Mouse (Mus musculus) urinary bladder, adult 18-20 months (tissue): ENCODE measurements around the gene R3hdm4.

ENCODE experiments used
- DNase-seq, 2 experiments: peaks; one replicate each; pipeline ENCODE4 v3.0.0; 2022; ENCODE audit warnings: low spot score in 2 of 2, mixed read lengths in 2 of 2

R3hdm4 gene

DNA sequence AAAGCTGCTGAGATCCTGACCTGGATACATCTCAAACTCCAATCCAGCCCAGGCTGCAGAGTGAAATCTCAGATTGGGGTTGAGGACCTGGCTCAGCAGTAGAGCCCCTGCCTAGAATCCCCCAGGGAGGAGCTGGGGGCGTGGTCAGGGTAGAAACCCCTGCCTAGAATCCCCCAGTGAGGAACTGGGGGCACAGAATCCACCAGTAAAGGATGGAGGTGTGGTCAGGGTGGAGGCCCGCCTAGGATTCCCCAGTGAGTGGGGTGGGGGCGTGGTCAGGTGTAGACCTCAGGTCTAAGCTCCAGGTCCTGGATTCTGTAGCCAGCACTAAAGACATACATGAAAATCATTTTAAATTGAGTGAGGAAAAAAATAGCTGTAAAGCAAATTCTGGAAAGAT is 48.1 kb downstream of the R3hdm4 start:
- no peak for DNase-seq

DNA sequence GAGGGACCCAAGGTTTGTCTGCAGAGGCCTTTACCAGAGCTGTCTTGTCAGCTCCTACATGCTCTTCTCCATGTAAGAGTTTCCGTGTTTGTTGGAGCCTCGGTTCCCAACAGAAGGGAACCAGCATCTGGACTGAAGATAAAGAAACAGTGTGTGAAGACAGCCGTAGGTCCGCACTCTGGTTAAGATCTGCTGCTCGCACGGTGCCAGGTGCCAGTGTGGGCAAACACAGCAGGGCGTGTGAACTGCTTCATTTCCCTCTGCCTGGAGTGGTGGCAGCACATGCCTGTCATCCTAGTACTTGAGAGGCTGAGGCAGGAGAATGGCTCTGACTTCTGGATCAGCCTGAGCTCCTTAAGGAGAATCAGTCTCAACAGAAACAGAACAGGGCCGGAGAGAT is 49.2 kb downstream of the R3hdm4 start:
- no peak for DNase-seq

DNA sequence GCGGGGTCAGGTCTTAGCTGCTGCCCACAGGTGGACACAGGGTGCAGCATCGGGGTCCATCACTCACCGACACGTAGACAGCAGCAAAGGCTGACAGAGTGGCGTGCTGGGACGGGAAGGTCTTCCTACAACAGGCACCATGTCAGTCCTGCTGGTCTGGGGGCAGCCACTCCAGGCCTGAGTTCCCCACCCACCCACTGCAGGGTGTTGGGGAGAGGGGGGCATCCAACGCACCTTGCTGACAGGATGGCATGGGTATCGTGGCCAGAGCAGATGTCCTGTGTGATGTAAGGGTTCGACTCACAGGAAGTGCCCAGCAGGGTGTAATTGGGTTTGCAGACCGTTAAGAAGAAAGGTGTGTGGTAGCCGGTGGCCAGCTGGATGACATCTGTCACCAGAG is 54.4 kb downstream of the R3hdm4 start:
- DNase-seq, result no peak

DNA sequence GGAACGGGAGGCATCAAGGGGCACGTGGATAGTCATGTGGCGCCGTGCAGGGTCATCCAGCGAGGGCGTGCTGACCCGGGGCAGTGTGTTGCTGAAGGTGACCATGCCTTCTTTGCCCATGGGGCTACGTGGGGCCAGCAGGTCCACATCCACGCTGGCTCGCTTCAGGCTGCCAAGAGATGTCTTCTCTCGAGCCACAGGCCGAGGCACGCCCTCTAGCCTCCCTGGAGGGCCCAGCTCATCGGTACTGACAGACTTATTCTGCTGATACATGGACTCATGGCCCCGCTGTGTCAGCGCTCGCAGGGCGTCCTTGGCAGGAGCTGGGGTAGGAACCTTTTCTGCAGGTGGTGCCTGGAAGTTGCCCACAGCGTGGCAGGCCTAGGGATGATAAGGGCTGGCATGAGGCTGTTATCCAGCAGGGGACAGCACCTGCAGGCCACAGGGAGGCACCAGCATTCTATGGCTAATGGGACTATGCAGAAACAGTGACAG is 55.2 kb downstream of the R3hdm4 start:
- no peak for DNase-seq

DNA sequence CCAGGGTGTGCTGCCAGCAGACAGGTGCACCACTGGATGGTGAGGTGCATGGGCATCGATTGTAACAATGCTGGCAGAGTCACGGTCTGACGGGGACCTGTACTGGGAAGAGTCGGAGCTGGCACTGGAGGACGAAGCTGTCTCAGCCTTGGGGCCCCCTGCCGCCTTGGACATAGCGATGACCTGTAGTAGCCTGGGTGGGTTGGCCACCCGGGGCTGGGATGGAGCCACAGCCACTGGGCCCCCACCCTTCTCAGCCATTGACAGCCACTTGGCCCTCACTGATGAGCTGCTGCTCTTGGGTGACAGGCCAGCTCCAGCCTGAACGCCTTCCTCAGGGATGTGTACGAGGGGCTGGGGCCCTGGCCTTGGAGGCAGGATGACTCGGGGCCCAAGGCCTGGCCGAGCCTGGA is 55.8 kb downstream of the R3hdm4 start:
- DNase-seq, result no peak

DNA sequence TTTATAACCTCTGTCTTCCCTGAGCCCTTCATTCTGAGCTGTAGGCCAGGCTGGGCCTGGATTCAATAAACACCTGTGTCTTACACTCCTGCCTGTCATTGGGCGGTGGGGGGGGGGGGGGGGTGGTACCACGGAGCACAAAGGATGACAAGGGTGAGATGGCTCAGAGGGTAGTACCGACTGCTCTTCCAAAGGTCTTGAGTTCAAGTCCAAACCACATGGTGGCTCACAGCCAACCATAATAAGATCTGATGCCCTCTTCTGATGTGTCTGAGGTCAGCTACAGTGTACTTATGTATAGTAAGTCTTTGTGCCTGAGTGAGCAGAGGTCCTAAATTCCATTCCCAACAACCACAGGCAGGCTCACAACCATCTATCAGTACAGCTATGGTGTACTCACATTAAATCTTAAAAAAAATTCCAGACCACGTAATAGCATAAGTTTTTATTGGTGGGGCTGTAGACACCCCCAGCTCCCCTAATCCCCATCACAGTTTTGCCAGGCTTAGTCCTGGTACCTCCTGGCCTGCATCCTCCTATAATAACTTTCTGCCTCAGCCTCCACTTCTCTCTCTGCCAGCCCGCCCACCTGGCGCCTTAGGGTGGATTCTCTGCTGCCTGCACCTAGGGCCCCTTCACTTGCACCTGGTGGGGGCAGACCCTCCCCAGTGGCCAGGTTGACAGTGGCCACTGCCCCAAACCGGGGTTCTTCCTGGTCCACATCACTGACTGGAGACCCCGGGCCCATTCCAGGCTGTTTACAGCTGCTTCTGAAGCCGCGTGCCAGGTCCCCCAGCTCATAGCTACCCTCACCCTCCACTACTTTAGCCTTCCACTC is 56.4 kb downstream of the R3hdm4 start:
- no peak for DNase-seq

DNA sequence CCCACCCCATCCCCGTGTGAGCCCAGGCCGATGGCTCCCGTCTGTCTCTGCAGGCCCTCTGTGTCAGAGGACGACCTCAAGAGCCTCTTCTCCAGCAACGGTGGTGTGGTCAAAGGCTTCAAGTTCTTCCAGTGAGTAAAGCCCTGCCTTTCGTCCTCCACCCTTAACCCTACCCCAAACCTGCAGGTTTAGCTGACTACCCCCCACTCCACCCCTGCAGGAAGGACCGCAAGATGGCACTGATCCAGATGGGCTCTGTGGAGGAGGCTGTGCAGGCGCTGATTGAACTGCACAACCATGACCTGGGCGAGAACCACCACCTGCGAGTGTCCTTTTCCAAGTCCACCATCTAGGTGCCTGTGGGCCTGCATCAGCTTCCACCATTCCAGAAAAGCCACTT is 58.1 kb downstream of the R3hdm4 start:
- DNase-seq, result no peak

DNA sequence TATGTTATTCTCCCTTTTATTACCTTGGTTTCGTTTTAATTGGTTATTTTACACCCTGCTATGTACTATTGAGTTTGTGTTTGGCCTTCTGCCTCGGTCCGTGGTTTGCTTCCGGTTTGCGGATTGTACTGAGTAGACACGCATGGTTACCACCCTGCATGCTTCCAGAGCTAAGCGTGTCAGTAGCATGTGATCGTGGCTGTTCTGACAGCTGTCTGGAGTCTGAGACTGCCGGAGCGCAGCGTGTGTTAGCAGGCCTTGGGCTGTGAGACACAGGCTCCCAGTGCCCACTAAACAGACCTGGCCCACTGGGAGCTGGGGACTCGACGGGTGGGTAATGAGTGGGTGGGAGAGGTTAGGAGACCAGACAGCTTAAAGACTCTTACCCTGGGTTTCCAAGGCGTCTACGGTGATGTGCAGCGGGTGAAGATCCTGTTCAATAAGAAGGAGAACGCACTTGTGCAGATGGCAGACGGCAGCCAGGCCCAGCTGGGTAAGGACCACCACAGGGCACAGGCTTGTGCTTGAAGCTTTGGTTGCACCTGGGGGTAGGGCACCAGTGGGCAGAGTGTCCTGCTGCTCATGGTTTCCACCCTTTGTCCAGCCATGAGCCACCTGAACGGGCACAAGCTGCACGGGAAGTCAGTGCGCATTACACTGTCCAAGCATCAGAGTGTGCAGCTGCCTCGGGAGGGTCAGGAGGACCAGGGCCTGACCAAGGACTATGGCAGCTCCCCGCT is 58.8 kb downstream of the R3hdm4 start:
- no peak for DNase-seq

DNA sequence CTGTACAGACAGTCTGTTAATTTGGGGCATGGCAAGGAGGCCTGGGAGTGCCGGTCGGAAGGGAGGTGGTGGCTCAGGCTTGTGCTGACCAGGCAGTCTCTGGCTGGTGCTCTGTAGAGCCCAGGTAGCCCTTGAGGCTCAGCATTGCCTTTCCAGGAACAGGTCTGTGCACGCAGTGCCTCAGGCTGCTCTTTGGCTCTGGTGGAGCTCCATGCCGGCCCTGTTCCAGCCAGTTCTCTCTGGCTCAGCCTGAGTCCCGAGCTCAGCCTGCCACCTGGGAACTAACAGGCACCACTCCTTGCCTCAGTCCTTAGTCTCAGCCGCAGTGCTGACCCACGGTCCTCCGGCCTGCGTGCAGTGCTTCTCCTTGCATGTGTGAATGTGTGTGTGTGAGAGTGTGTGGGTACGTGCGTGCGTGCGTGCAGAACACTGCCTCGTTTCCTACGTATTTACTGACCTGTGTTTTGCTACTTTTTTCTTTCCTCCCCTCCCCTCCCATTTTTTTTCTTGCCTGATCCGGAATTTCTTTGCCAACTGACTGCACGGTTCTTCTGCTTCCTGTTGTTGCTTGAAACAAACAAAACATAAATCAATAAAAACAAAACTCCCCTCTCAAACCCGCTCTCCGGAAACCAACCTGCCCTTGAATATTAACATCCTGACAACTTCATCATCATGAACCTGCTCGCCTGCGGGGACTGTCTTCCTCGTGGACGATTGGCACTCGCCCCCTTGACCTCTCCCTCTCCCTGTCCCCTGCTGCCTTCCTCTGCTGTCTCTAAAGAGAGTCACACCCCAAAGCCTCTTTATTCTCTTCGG is 59.6 kb downstream of the R3hdm4 start:
- no peak for DNase-seq

DNA sequence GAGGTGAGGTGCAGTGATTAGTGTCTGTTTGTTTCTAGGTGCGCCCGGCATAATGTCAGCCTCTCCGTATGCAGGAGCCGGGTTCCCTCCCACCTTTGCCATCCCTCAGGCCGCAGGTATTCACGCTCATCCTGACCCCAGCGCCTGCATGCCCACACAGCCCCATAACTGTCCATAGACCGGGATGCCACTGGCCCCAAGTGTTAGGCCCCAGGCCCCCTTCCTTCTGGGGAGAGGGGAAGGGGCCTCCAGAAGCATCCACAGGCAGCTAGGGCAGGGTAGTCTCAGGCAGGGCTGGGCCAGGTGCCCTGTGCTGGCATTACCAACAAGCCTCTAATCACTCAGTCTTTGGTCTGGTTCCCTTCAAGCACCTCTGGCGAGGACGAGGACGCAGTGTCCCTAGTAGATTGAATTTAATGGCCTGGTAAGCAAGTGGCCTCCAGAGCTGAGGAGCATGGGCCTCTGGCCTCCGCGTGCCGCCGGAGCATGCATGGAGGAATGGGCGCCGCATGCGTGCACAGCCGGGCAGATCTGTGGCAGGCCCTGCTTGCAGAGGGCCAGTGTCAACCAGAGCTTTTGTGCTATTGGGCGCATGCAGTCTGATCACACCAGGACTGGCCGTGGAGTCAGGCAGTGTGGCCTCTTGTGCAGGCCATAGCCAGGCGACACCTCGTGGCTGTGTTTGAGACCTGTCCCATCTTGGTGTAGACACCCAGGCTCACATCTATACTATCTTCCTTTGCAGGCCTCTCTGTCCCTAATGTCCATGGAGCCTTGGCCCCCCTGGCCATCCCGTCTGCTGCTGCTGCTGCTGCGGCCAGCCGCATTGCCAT is 60.7 kb downstream of the R3hdm4 start:
- no peak for DNase-seq
